Mouse (Mus musculus) CD8-positive naive resting alpha-beta T cell, adult 2 months (primary cell): ENCODE measurements around the gene Ddah1.
"Not testable (repeated sequence)": the region's sequence is repeated elsewhere in the genome, so short reads cannot be mapped to it uniquely, and the experiment has no call there.

Source experiments
- DNase-seq, 2 experiments: peaks; one replicate each; pipeline ENCODE4 v3.0.0; 2022; ENCODE audit warnings: low read depth in 2 of 2, low spot score in 2 of 2

The Ddah1 gene

GRCm38 (mm10) chr3:145904850-145905776, 146.6 kb downstream of the Ddah1 start:
- peak; percentile 26 to 42 for DNase-seq

GRCm38 (mm10) chr3:145906582-145906981, 148.1 kb downstream of the Ddah1 start:
- no peak for DNase-seq

- DNase-seq: no peak
These were observed 154.0 kb downstream of the Ddah1 start for GRCm38 (mm10) chr3:145912512-145912911.

DNA sequence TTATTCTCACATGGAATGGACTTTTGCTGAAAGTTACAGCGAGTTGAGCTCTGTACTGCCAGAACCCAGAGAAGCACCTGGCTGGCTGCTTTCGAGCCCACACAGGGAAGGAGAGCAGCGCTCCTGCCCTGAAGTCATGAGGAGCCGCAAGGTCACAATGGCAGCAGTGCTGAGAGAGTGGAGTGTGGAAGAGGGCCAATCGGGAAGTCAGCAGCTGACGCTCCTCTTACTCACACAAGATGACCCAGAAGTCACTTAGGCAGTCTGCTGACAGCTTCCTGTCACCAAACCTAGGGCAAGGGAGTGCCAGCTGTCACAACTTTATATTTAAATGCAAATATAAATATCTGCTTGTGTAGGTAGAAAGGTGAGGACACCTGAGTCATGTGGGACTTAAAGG, 154.8 kb downstream of the Ddah1 start:
- DNase-seq: no peak

- not testable (repeated sequence) for DNase-seq
These were observed 155.5 kb downstream of the Ddah1 start for GRCm38 (mm10) chr3:145913942-145914341.

DNA sequence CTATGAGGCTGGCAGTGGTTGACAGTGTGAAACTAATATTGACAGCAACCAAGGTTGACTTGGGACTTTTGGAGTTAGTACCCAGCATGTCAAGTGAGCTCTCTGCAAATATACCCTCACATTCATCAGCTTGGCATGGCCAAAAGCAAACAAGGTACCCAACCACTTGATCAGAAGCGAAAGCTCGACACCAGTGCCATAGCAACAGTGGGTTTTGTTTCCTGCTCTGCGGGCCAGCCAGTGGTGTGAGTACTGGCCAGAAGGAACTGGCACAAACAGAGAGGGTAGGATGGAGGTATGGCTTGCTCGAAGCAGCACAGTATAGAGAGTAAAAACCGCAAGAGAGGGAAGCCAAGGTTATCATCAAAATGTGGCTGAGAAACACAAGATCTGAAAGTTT, 157.9 kb downstream of the Ddah1 start:
- no peak for DNase-seq

- peak in 1 of 2 experiments; percentile 14 for DNase-seq
These were observed 158.4 kb downstream of the Ddah1 start for GRCm38 (mm10) chr3:145916826-145917225.

DNA sequence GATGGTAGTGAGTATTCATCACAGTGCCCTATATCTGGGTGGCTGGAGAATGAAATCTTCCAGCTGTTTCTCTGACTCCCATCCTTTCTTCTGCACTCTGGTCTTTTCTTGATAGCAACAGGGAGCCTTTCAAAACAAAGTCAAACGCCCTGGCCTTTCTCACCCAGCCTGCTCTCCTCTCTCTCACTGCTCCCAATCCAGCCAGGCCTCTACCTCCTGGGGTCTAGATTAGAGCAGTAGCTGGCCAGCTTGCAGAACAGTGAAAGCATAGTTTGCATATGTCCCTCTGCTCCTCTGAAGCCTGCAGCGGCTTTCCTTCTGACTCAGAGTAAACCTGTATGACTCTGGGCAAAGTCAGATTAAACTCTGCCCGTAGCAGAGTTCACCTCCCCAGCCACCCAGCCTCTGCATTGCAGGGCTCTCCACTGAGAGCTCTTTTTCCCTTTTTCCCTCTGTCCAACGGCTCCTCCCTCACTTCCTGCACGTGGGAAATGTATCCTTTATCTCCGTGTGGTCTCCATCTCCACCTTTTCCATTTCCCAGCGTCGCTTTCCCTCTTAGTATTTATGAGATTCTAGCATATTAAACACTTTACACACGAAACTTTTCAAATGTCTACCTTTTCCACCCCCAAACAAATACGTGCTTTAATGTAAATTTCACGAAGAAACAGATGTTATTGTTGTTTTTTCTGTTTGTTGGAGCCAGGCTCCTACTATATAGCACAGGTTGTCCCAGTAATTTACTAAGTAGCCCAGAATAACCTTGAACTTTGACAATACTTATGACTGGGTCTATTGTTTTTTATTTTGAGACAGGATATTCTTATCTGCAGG, 163.8 kb downstream of the Ddah1 start, which contains the start of gene Bcl10:
Bcl10 (plus strand) TSS at position 786 of the 836 bp plus-strand sequence.
- DNase-seq: no peak

DNA sequence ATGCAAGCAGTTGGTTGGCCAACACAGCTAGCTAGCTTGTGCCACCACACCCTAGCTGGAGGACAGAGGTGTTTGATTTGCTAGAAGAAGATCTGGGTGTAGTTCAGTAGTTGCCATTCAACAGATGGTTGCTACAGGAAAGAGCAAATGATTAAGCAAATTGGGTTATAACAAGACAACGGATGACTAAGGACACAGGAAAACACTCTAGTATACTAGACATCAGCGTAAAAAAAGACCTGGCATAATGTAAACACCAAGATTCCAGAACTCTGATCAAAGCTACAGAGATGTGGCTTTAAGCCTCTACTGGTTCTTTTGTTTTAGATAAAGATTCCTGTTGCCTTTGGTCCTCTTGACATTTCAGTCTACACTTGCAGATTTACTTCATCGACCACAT, 164.5 kb downstream of the Ddah1 start:
- DNase-seq: no peak

DNA sequence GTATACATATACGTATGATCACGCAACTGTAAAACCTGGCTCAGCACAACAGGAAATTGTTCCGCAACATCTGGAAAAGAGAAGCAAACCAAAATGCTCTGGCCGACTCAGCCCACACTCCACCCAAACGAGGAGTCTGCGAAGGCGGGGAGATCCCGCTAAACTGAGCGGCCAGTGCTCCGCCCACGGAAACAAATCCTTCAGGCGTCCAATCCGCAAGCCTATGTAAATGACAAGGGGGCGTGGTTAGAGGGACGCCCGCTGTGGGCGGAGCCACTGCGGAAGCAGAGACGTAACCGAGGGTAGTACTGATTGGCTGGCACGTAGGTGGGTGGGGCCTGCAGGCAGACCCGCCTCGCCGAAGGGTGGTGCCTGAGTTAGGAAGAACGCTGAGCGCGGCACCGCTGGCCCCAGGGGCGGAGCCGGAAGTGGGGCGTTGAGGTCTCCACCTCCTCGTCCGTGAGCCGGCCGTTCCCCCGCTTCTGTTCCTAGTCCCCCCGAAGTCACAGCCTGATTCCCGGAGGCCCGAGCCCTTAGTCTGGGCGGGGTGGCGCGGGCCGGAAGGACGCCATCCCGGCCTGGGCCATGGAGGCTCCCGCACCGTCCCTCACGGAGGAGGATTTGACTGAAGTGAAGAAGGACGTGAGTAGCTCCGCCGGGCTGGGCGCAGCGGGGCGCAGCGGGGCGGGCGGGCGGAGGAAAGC, 165.6 kb downstream of the Ddah1 start:
- DNase-seq: peak; percentile 98

DNA sequence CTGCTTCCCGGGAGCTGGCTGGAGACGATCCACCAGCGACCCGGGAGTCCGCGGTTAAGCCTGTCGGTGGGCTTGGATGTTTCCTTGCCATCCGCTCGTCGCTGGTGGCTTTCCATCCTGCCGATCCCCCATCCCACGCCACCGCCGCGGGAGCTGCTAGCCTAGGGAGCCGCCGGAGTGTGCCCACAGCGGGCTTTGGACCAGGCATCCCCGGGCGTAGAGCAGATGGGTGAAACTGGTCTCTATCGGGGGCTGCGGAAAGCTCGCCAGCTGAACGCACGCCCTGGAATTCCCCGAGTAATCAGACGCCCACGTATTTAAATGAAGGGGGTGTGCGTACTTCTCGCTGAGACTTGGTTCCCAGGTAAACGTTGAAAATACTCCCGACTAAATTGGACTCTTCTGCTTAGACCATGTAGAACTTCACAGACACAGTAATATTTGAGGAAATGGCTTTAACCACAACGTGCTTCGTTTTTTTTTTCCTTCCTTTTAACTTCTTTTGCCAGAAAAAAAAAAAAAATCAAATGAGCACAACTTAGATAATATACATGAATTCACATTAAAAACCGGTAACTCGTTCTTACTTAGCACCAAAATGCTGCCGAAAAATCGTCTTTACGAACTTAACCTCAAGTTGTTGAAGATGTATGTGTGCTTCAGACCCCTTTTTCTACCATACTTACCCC, 166.3 kb downstream of the Ddah1 start:
- peak; percentile 50 to 52 for DNase-seq

GRCm38 (mm10) chr3:145925506-145925905, 167.0 kb downstream of the Ddah1 start:
- no peak for DNase-seq

- no peak for DNase-seq
These were observed 171.3 kb downstream of the Ddah1 start for GRCm38 (mm10) chr3:145929525-145930400.

DNA sequence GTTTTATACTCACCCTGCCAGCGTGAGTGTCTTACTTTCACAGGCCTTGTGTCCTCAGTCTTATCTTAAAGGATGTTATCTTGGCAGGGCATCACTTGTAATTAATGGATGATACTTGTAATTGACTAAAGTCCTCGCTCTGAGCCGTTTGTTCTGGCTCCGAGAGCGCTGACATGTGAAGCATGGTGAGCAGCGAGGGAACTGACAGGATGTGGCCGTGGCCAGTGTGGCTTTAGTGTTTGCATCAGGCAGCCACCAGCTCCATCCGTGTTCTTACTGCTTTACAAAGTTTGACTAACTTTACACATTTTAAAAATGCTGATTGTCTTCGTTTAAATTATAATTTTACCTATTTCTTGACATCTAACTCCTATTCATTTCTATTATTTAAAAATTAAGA, 175.4 kb downstream of the Ddah1 start:
- peak in 1 of 2 experiments; percentile 22 for DNase-seq

- DNase-seq: peak; percentile 92 to 93
These were observed 179.3 kb downstream of the Ddah1 start, which contains the start of gene 2410004B18Rik for GRCm38 (mm10) chr3:145937505-145938404. Gene 2410004B18Rik, plus strand, starts transcription at chr3:145938014.

DNA sequence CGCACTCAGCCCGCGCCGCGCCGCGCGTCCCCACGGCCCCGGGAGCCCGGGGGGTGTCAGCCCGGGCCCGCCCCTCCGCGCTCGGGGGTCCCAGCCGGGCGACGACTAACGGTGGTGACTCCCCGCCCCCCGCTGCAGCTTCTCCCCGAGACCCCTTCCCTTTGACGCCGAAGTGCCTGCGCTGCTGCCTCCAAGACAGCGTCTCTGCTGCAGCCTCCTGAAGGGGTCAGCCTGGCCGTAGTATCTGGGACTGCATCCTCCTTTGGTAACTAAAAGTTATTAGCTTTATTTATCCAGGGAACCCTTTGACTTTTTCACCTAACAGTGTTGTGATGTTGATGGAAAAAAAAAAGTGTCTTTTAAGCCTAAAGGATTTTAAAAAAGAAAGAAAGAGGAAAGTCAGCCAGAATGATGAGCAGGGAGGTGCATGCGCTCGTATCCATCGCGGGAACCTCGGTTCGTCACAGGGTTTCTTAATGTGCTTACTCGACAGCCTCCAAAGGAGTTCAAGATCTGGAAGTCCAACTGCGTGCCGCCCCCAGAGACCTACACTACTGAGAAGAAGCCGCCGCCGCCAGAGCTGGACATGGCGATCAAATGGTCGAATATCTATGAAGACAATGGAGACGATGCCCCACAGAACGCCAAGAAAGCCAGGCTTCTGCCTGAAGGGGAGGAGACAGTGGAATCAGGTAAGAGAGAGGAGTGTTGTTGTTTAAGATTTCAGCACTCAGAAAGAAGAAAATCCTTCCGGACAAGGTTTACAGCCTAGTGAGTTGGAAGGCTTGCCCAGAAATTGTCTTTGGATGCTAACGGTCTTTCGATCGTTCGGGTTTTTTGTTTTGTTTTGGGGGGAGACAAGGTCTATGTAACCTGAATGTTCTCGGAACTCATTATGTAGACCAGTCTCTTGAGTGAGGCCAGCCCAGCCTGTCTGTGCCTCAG, 180.2 kb downstream of the Ddah1 start:
- no peak for DNase-seq

DNA sequence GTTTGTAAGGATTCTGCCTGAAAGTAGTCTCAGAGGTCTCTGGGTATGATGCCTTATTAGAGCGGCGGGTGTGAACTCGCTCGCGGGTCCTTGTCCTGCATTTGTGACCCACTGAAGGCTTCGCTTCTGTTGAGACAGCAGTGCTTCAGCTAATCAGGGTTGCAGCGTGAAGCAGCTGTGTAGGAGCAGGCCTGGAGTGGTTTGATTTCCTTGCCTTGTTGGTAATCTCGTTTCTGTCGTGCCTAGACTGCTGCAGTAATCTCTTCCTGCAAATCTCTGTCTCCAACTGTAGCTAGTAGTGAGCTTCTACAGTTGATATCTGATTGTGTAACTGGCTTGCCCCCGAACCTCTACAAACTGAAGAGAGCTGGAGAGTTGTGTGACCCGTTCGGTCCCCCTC, 180.9 kb downstream of the Ddah1 start:
- DNase-seq: no peak
